Mouse (Mus musculus) frontal cortex, postnatal 14 days (tissue): Measurements from ENCODE around the gene Dpy19l3.

Source experiments
- DNase-seq, 2 experiments: peaks; one replicate each; pipeline ENCODE4 v3.0.0; 2022; ENCODE audit warnings: low spot score in 2 of 2

The Dpy19l3 gene

GRCm38 (mm10) chr7:35750873-35751272 is 3.4 kb downstream of the Dpy19l3 start:
- no peak for DNase-seq

- no peak for DNase-seq
Measured at GRCm38 (mm10) chr7:35747397-35747964, 6.8 kb downstream of the Dpy19l3 start.

GRCm38 (mm10) chr7:35746686-35747396 is 7.4 kb downstream of the Dpy19l3 start:
- no peak for DNase-seq

GRCm38 (mm10) chr7:35745281-35745702 is 9.0 kb downstream of the Dpy19l3 start:
- DNase-seq: no peak

- peak; percentile 40 for DNase-seq
Measured at GRCm38 (mm10) chr7:35744771-35745170, 9.5 kb downstream of the Dpy19l3 start.

GRCm38 (mm10) chr7:35742310-35742709 is 11.9 kb downstream of the Dpy19l3 start:
- no peak for DNase-seq

- DNase-seq: no peak
Measured at GRCm38 (mm10) chr7:35741858-35742257, 12.4 kb downstream of the Dpy19l3 start.

GRCm38 (mm10) chr7:35740489-35741230 is 13.6 kb downstream of the Dpy19l3 start:
- DNase-seq: peak in 1 of 2 experiments; percentile 49

- no peak for DNase-seq
Measured at GRCm38 (mm10) chr7:35738871-35739270, 15.4 kb downstream of the Dpy19l3 start.

GRCm38 (mm10) chr7:35733313-35734050 is 20.8 kb downstream of the Dpy19l3 start:
- no peak for DNase-seq

- DNase-seq: no peak
Measured at GRCm38 (mm10) chr7:35732585-35733059, 21.6 kb downstream of the Dpy19l3 start.

- no peak for DNase-seq
Measured at GRCm38 (mm10) chr7:35729621-35730031, 24.6 kb downstream of the Dpy19l3 start.

GRCm38 (mm10) chr7:35728376-35728775 is 25.9 kb downstream of the Dpy19l3 start:
- no peak for DNase-seq

GRCm38 (mm10) chr7:35723035-35723434 is 31.2 kb downstream of the Dpy19l3 start:
- no peak for DNase-seq

GRCm38 (mm10) chr7:35718421-35719178 is 35.7 kb downstream of the Dpy19l3 start:
- DNase-seq: no peak

GRCm38 (mm10) chr7:35710366-35710765 is 43.9 kb downstream of the Dpy19l3 start:
- DNase-seq: no peak

GRCm38 (mm10) chr7:35708101-35708500 is 46.2 kb downstream of the Dpy19l3 start:
- DNase-seq: no peak

- no peak for DNase-seq
Measured at GRCm38 (mm10) chr7:35699005-35699404, 55.2 kb downstream of the Dpy19l3 start.

- DNase-seq: no peak
Measured at GRCm38 (mm10) chr7:35698073-35698472, 56.2 kb downstream of the Dpy19l3 start.

GRCm38 (mm10) chr7:35692641-35693040 is 61.6 kb downstream of the Dpy19l3 start:
- no peak for DNase-seq

GRCm38 (mm10) chr7:35692117-35692516 is 62.1 kb downstream of the Dpy19l3 start:
- no peak for DNase-seq
